Mouse (Mus musculus) liver, postnatal 0 days (tissue): Measurements from ENCODE around the gene Tes3-ps.

Experiments used
- CTCF ChIP-seq: sonication (generic); IDR thresholded peaks from 2 replicates; pipeline ENCODE4 v1.5.1; 2016; ENCODE audit warnings: antibody characterized with exemption, low read depth
- EP300 ChIP-seq: IDR thresholded peaks from 2 replicates; pipeline ENCODE4 v1.6.1; 2016; ENCODE audit warnings: antibody characterized with exemption, low read depth, mild to moderate bottlenecking

DNA sequence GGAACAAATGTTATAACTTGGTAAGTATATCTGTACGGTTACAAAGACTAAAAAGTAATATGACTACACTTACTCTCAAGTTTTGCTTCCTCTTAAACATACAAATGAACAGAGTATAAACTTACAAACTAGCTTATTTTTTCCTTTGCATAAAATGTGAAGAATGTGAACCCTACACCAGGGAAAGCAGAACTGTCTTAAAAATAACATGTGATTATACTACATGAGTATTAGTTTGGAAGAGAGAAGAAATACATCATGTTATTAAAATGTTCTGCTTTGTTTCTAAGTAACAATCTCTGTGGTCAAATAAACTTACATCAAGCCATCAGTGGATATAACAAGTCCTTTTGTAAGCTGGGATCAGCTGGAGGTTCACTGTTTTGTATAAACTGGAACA lies 45.6 kb downstream of the Tes3-ps start:
- TF ChIP-seq CTCF (no peak), EP300 (no peak)
